Mouse (Mus musculus) MEL (cell line): ENCODE measurements around the gene Unc119b.

ENCODE experiments used
- CHD2 ChIP-seq: IDR thresholded peaks from 2 replicates; pipeline ENCODE4 v1.6.1; 2011; ENCODE audit warnings: low read length, improper control_type of control experiment
- CTCF ChIP-seq, 3 experiments: IDR thresholded peaks in 2 of 3; conservative IDR thresholded peaks in 1 of 3; 2 replicates each; pipeline ENCODE4 v1.5.1; 2011 to 2012; ENCODE audit warnings: low read length in 3 of 3, low read depth in 2 of 3, mild to moderate bottlenecking in 2 of 3, improper control_type of control experiment in 1 of 3, inconsistent platforms in 1 of 3, mixed read lengths in 1 of 3, moderate library complexity in 1 of 3; ENCODE audit not compliant: control insufficient read depth in 1 of 3, insufficient read depth in 1 of 3, poor library complexity in 1 of 3, severe bottlenecking in 1 of 3
- ELF1 ChIP-seq: IDR thresholded peaks from 2 replicates; pipeline ENCODE4 v1.6.1; 2014; ENCODE audit warnings: low read depth, mild to moderate bottlenecking, inconsistent platforms, low read length, improper control_type of control experiment, moderate library complexity
- EP300 ChIP-seq, 2 experiments: IDR thresholded peaks; 2 replicates each; pipeline ENCODE4 v1.6.1; 2011; ENCODE audit warnings: improper control_type of control experiment in 2 of 2, low read length in 2 of 2, low read depth in 1 of 2, mild to moderate bottlenecking in 1 of 2
- GABPA ChIP-seq: IDR thresholded peaks from 2 replicates; pipeline ENCODE4 v1.6.1; 2012; ENCODE audit warnings: low read depth, mild to moderate bottlenecking, inconsistent platforms, low read length, improper control_type of control experiment, moderate library complexity
- GATA1 ChIP-seq: IDR thresholded peaks from 2 replicates; pipeline ENCODE4 v1.6.1; 2011; ENCODE audit warnings: low read depth, low read length, improper control_type of control experiment
- JUND ChIP-seq: IDR thresholded peaks from 2 replicates; pipeline ENCODE4 v1.6.1; 2011; ENCODE audit warnings: low read depth, mild to moderate bottlenecking, improper control_type of control experiment, low read length
- MXI1 ChIP-seq: IDR thresholded peaks from 2 replicates; pipeline ENCODE4 v1.6.1; 2011; ENCODE audit warnings: mild to moderate bottlenecking, low read depth, low read length, improper control_type of control experiment
- POLR2A ChIP-seq, 2 experiments: IDR thresholded peaks; 2 replicates each; pipeline ENCODE4 v1.6.1; 2011 to 2012; ENCODE audit warnings: low read length in 2 of 2, mild to moderate bottlenecking in 2 of 2, control low read depth in 1 of 2, improper control_type of control experiment in 1 of 2, low read depth in 1 of 2, moderate library complexity in 1 of 2; ENCODE audit not compliant: control insufficient read depth in 1 of 2, insufficient read depth in 1 of 2, poor library complexity in 1 of 2
- ZC3H11A ChIP-seq: IDR thresholded peaks from 2 replicates; pipeline ENCODE4 v1.6.1; 2012; ENCODE audit warnings: low read depth, mild to moderate bottlenecking, inconsistent platforms, low read length, improper control_type of control experiment

- no peak for TF ChIP-seq CTCF (IDR thresholded peaks at IDR 0.05 in 2 of 3, conservative IDR thresholded peaks at IDR 0.05 in 1 of 3; ENCODE audit: control insufficient read depth in 1 of 3, insufficient read depth in 1 of 3, low read depth in 2 of 3, low read length in 3 of 3, poor library complexity in 1 of 3, severe bottlenecking in 1 of 3)
- TF ChIP-seq POLR2A (IDR thresholded peaks at IDR 0.05; ENCODE audit: control insufficient read depth in 1 of 2, insufficient read depth in 1 of 2, low read depth in 1 of 2, low read length in 2 of 2, poor library complexity in 1 of 2) = no peak
- TF ChIP-seq ELF1 = no peak
- no peak for TF ChIP-seq CHD2
- TF ChIP-seq EP300 (IDR thresholded peaks at IDR 0.05; ENCODE audit: low read depth in 1 of 2, low read length in 2 of 2) = no peak
- TF ChIP-seq ZC3H11A = no peak
- no peak for TF ChIP-seq MXI1
- no peak for TF ChIP-seq JUND
- no peak for TF ChIP-seq GABPA
- TF ChIP-seq GATA1 = no peak
Observed at GRCm38 (mm10) chr5:115151457-115151856, 16.7 kb upstream of the Unc119b start.
